In genomic region chr19:25055559-25055958, GRCm38 (mm10) we compare ENCODE assay signal across 12 mouse cellular contexts.
"Had no signal": no experiment of that assay in that cellular context is flagged by ENCODE, and none has a peak within 500 bp of the region (broad histone marks: within the 10 kb centered on the region; RNA-seq: fewer than 3 reads in every experiment).

No protein-coding gene starts in this region.

- ATAC-seq: midbrain, embryonic 13.5 days had no signal

- H3K9ac ChIP-seq: liver, embryonic 13.5 days; midbrain, embryonic 13.5 days; neural tube, embryonic 15.5 days had no signal

- H3K9me3 ChIP-seq: liver, embryonic 13.5 days; midbrain, embryonic 13.5 days; neural tube, embryonic 15.5 days had no signal

- H3K4me3 ChIP-seq: layer of hippocampus, adult 2 months; liver, embryonic 13.5 days; midbrain, embryonic 13.5 days; neural tube, embryonic 15.5 days had no signal

- H3K36me3 ChIP-seq: liver, embryonic 13.5 days; midbrain, embryonic 13.5 days; neural tube, embryonic 15.5 days had no signal

- H3K27ac ChIP-seq: layer of hippocampus, adult 2 months; midbrain, embryonic 13.5 days; neural tube, embryonic 15.5 days had no signal

- H3K27me3 ChIP-seq: liver, embryonic 13.5 days; midbrain, embryonic 13.5 days; neural tube, embryonic 15.5 days had no signal

- H3K4me2 ChIP-seq: midbrain, embryonic 13.5 days; neural tube, embryonic 15.5 days had no signal

- DNase-seq: kidney, adult 18-20 months; kidney, postnatal 10 days; kidney, postnatal 4 days; left cerebral cortex, postnatal 4 days; lung, adult 2 months; right cerebral cortex, adult 18-20 months; thymus, adult 2 months; thymus, postnatal 25 days had no signal
